Mouse (Mus musculus): ENCODE results near the gene Tbk1.

Tbk1 gene

GRCm38 (mm10) chr10:121506731-121507583, 79.6 kb downstream of the Tbk1 start:
- DNase-seq (ENCODE audit: low read depth, low spot score): peak; percentile 94
- Histone ChIP-seq H3K27me3 (ENCODE audit: control insufficient read depth, insufficient read depth, low read length, poor library complexity, severe bottlenecking) (no peaks in the 10 kb centered on the region), H3K36me3 (ENCODE audit: control insufficient read depth, insufficient read depth, low read length, poor library complexity, severe bottlenecking) (no peaks in the 10 kb centered on the region)

- Histone ChIP-seq H3K36me3 (ENCODE audit: control insufficient read depth, insufficient read depth, low read length, poor library complexity, severe bottlenecking) (no peaks in the 10 kb centered on the region), H3K27me3 (ENCODE audit: control insufficient read depth, insufficient read depth, low read length, poor library complexity, severe bottlenecking) (no peaks in the 10 kb centered on the region)
- DNase-seq (ENCODE audit: low read depth, low spot score): no peak
Observed at GRCm38 (mm10) chr10:121505929-121506328, 80.7 kb downstream of the Tbk1 start.

GRCm38 (mm10) chr10:121504973-121505911, 81.3 kb downstream of the Tbk1 start:
- H3K27me3 ChIP-seq (ENCODE audit: control insufficient read depth, insufficient read depth, low read length, poor library complexity, severe bottlenecking): no peaks in the 10 kb centered on the region
- peak; percentile 73 for DNase-seq (ENCODE audit: low read depth, low spot score)

GRCm38 (mm10) chr10:121501160-121501559, 85.4 kb downstream of the Tbk1 start:
- no peaks in the 10 kb centered on the region for H3K27me3 ChIP-seq (ENCODE audit: control insufficient read depth, insufficient read depth, low read length, poor library complexity, severe bottlenecking)
- DNase-seq (ENCODE audit: low read depth, low spot score): peak; percentile 87
- H3K36me3 ChIP-seq (ENCODE audit: control insufficient read depth, insufficient read depth, low read length, poor library complexity, severe bottlenecking): no peaks in the 10 kb centered on the region

More at GRCm38 (mm10) chr10:121504973-121505911, 81.3 kb downstream of the Tbk1 start:
- H3K36me3 ChIP-seq (ENCODE audit: control insufficient read depth, insufficient read depth, low read length, poor library complexity, severe bottlenecking): no peaks in the 10 kb centered on the region

GRCm38 (mm10) chr10:121500034-121500433, 86.6 kb downstream of the Tbk1 start:
- no peaks in the 10 kb centered on the region for H3K27me3 ChIP-seq (ENCODE audit: control insufficient read depth, insufficient read depth, low read length, poor library complexity, severe bottlenecking)
- DNase-seq (ENCODE audit: low read depth, low spot score): no peak
- H3K36me3 ChIP-seq (ENCODE audit: control insufficient read depth, insufficient read depth, low read length, poor library complexity, severe bottlenecking): no peaks in the 10 kb centered on the region

- Histone ChIP-seq H3K27me3 (ENCODE audit: control insufficient read depth, insufficient read depth, low read length, poor library complexity, severe bottlenecking) (no peaks in the 10 kb centered on the region), H3K36me3 (ENCODE audit: control insufficient read depth, insufficient read depth, low read length, poor library complexity, severe bottlenecking) (no peaks in the 10 kb centered on the region)
- no peak for DNase-seq (ENCODE audit: low read depth, low spot score)
Observed at GRCm38 (mm10) chr10:121499063-121499462, 87.5 kb downstream of the Tbk1 start.

GRCm38 (mm10) chr10:121498481-121498904, 88.1 kb downstream of the Tbk1 start:
- H3K36me3 ChIP-seq (ENCODE audit: control insufficient read depth, insufficient read depth, low read length, poor library complexity, severe bottlenecking): no peaks in the 10 kb centered on the region
- H3K27me3 ChIP-seq (ENCODE audit: control insufficient read depth, insufficient read depth, low read length, poor library complexity, severe bottlenecking): no peaks in the 10 kb centered on the region
- DNase-seq (ENCODE audit: low read depth, low spot score): peak; percentile 24

GRCm38 (mm10) chr10:121497968-121498367, 88.6 kb downstream of the Tbk1 start:
- no peaks in the 10 kb centered on the region for H3K27me3 ChIP-seq (ENCODE audit: control insufficient read depth, insufficient read depth, low read length, poor library complexity, severe bottlenecking)
- no peak for DNase-seq (ENCODE audit: low read depth, low spot score)

GRCm38 (mm10) chr10:121496616-121497015, 90.0 kb downstream of the Tbk1 start:
- DNase-seq (ENCODE audit: low read depth, low spot score): no peak
- Histone ChIP-seq H3K36me3 (ENCODE audit: control insufficient read depth, insufficient read depth, low read length, poor library complexity, severe bottlenecking) (no peaks in the 10 kb centered on the region), H3K27me3 (ENCODE audit: control insufficient read depth, insufficient read depth, low read length, poor library complexity, severe bottlenecking) (no peaks in the 10 kb centered on the region)

More at GRCm38 (mm10) chr10:121497968-121498367, 88.6 kb downstream of the Tbk1 start:
- no peaks in the 10 kb centered on the region for H3K36me3 ChIP-seq (ENCODE audit: control insufficient read depth, insufficient read depth, low read length, poor library complexity, severe bottlenecking)

Measured in splenic B cell, adult 2 months (primary cell).